Mouse (Mus musculus) G1E (cell line): ENCODE measurements around the gene Mmel1.

ENCODE experiments used
- CTCF ChIP-seq: IDR thresholded peaks from 2 replicates; pipeline ENCODE4 v1.5.1; 2012; ENCODE audit warnings: low read depth, low read length, inconsistent platforms, mixed read lengths
- GATA1 ChIP-seq: IDR thresholded peaks from 2 replicates; pipeline ENCODE4 v1.6.1; 2012; ENCODE audit warnings: borderline replicate concordance, low read length, inconsistent platforms, mixed read lengths
- GATA2 ChIP-seq: IDR thresholded peaks from 2 replicates; pipeline ENCODE4 v1.6.1; 2012; ENCODE audit warnings: low read depth, low read length, inconsistent platforms, borderline replicate concordance
- POLR2AphosphoS5 ChIP-seq: IDR thresholded peaks from 2 replicates; pipeline ENCODE4 v1.6.1; 2012; ENCODE audit warnings: low read depth, low read length, inconsistent platforms; ENCODE audit not compliant: insufficient replicate concordance
- TAL1 ChIP-seq: conservative IDR thresholded peaks from 2 replicates; pipeline ENCODE4 v1.6.1; 2012; ENCODE audit warnings: low read depth, low read length, inconsistent platforms, mixed read lengths

DNA sequence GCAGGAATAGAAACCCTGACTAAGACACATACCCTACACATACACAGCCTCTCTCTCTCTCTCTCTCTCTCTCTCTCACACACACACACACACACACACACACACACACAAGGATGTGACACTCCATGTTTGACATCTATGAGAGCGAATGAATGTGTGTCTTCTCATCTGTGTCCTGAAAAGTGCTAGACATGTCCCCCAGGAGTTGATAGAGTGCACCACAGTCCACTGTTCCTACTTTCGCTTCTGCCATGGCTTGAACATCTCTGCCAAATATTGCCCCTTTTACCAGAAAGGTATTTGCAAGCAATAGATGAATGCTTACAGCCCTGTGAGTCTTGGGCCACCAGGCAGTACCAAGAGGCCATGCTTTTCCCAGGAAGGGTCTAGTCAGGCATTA is 70.8 kb downstream of the Mmel1 start:
- no peak for TF ChIP-seq GATA1
- no peak for TF ChIP-seq CTCF
- TF ChIP-seq POLR2AphosphoS5: no peak
- TF ChIP-seq TAL1: no peak
- TF ChIP-seq GATA2: no peak
